Mouse (Mus musculus) ES-E14 (cell line): ENCODE data around the gene Fzd1. TPM values are rescaled to one million over a fixed set of nuclear protein-coding genes. Genes with fewer than 3 reads are reported as not detected.

Experiments used
- DNase-seq: peaks from one replicate; pipeline ENCODE4 v3.0.0-alpha.2; 2013; ENCODE audit warnings: low read depth, low spot score
- H3K27ac ChIP-seq: 2 replicates; pipeline ENCODE4 v1.5.1; 2012; ENCODE audit warnings: low read depth, mild to moderate bottlenecking, low read length, moderate library complexity, mixed read lengths; ENCODE audit not compliant: poor library complexity, insufficient read depth, severe bottlenecking
- H3K36me3 ChIP-seq: 2 replicates; pipeline ENCODE4 v1.6.1; 2012; ENCODE audit warnings: mild to moderate bottlenecking, low read length, moderate library complexity, mixed read lengths; ENCODE audit not compliant: control insufficient read depth, poor library complexity, insufficient read depth, severe bottlenecking
- H3K4me1 ChIP-seq, 2 experiments: fragments of 150-350 bp in 1 of 2; sonication (generic) in 1 of 2; 2 replicates each; pipeline ENCODE4 v1.6.1; 2012; ENCODE audit warnings: low read length in 2 of 2, mild to moderate bottlenecking in 1 of 2, mixed read lengths in 1 of 2; ENCODE audit not compliant: control insufficient read depth in 2 of 2, insufficient read depth in 2 of 2, poor library complexity in 1 of 2
- H3K4me3 ChIP-seq, 2 experiments: fragments of 150-350 bp in 1 of 2; sonication (generic) in 1 of 2; 2 replicates each; pipeline ENCODE4 v1.5.1; 2012; ENCODE audit warnings: low read length in 2 of 2, low read depth in 1 of 2, mild to moderate bottlenecking in 1 of 2, mixed read lengths in 1 of 2; ENCODE audit not compliant: insufficient read depth in 1 of 2, poor library complexity in 1 of 2, severe bottlenecking in 1 of 2
- H3K9ac ChIP-seq: 2 replicates; pipeline ENCODE4 v1.6.1; 2012; ENCODE audit warnings: low read depth, mild to moderate bottlenecking, low read length, mixed read lengths; ENCODE audit not compliant: poor library complexity, insufficient read depth, severe bottlenecking
- H3K9me3 ChIP-seq: fragments of 150-350 bp; sonication (generic); 2 replicates; pipeline ENCODE4 v1.6.1; 2012; ENCODE audit warnings: low read depth, mild to moderate bottlenecking, low read length; ENCODE audit not compliant: control insufficient read depth, insufficient read depth
- CHD2 ChIP-seq: IDR thresholded peaks from 2 replicates; pipeline ENCODE4 v1.6.1; 2014; ENCODE audit warnings: mild to moderate bottlenecking, low read depth, low read length, inconsistent platforms
- HCFC1 ChIP-seq: IDR thresholded peaks from 2 replicates; pipeline ENCODE4 v1.6.1; 2012; ENCODE audit warnings: low read length, inconsistent platforms, borderline replicate concordance; ENCODE audit not compliant: insufficient read depth
- MAFK ChIP-seq: IDR thresholded peaks from 2 replicates; pipeline ENCODE4 v1.6.1; 2014; ENCODE audit warnings: mild to moderate bottlenecking, low read depth, low read length, inconsistent platforms; ENCODE audit not compliant: insufficient read depth
- ZC3H11A ChIP-seq: IDR thresholded peaks from 2 replicates; pipeline ENCODE4 v1.6.1; 2012; ENCODE audit warnings: low read depth, mild to moderate bottlenecking, inconsistent platforms, low read length, borderline replicate concordance
- ZNF384 ChIP-seq: IDR thresholded peaks from 2 replicates; pipeline ENCODE4 v1.6.1; 2012; ENCODE audit warnings: low read depth, low read length, inconsistent platforms
- in situ Hi-C, 2 experiments: fragments of 600-800 bp; cut with MboI; formaldehyde crosslinking; loops; one replicate each; pipeline ENCODE4 v1.15.1; 2025; ENCODE audit warnings: low sequenced_read_pairs in 2 of 2, inconsistent platforms in 1 of 2; ENCODE audit not compliant: unreplicated experiment in 2 of 2
- total RNA-seq: library from RNA; depleted of rRNA; stranded (reverse); fragments of 300-350 nt; gene quantifications from 2 replicates; pipeline ENCODE4 v1.2.3, GENCODE M21; 2012

Fzd1 gene
- total RNA-seq, 1 experiment = 3.5 TPM

GRCm38 (mm10) chr5:4731743-4732215, 26.1 kb downstream of the Fzd1 start:
- H3K4me3 ChIP-seq = no peak overlapping the region
- no peak overlapping the region for H3K27ac ChIP-seq
- H3K36me3 ChIP-seq = no peaks in the 10 kb centered on the region
- no peak for DNase-seq
- in situ Hi-C loops = no loop called here
- TF ChIP-seq ZC3H11A (no peak), ZNF384 (no peak), MAFK (no peak)
- peaks cover 14% of the 10 kb centered on the region for H3K9me3 ChIP-seq
- H3K4me1 ChIP-seq = no peaks in the 10 kb centered on the region
- H3K9ac ChIP-seq = no peak overlapping the region

- Histone ChIP-seq H3K4me3 (no peak overlapping the region), H3K27ac (no peak overlapping the region), H3K9me3 (peaks cover 14% of the 10 kb centered on the region), H3K4me1 (no peaks in the 10 kb centered on the region), H3K36me3 (no peaks in the 10 kb centered on the region), H3K9ac (no peak overlapping the region)
- no peak for TF ChIP-seq ZC3H11A
- TF ChIP-seq ZNF384 = no peak
- no peak for TF ChIP-seq HCFC1
- TF ChIP-seq CHD2 = no peak
- no peak for TF ChIP-seq MAFK
- in situ Hi-C loops = no loop called here
- no peak for DNase-seq
Observed at GRCm38 (mm10) chr5:4731064-4731463, 26.8 kb downstream of the Fzd1 start.
